Mouse (Mus musculus) spleen, adult 12 weeks (tissue): ENCODE results near the gene Cse1l.

Source experiments
- DNase-seq: peaks from one replicate; pipeline ENCODE4 v3.0.0; 2022; ENCODE audit warnings: low spot score

Cse1l gene

GRCm38 (mm10) chr2:166903719-166904282 is 2.0 kb upstream of the Cse1l start:
- no peak for DNase-seq

GRCm38 (mm10) chr2:166906523-166907182 is 813 bp downstream of the Cse1l start:
- DNase-seq: peak; percentile 29

GRCm38 (mm10) chr2:166909729-166910128 is 3.9 kb downstream of the Cse1l start:
- no peak for DNase-seq

GRCm38 (mm10) chr2:166910536-166910935 is 4.7 kb downstream of the Cse1l start:
- DNase-seq: no peak

- no peak for DNase-seq
Measured at GRCm38 (mm10) chr2:166923971-166924370, 18.1 kb downstream of the Cse1l start.

- DNase-seq: no peak
Measured at GRCm38 (mm10) chr2:166933943-166934342, 28.1 kb downstream of the Cse1l start.

- DNase-seq: no peak
Measured at GRCm38 (mm10) chr2:166934416-166934815, 28.6 kb downstream of the Cse1l start.

GRCm38 (mm10) chr2:166935582-166935981 is 29.7 kb downstream of the Cse1l start:
- no peak for DNase-seq

GRCm38 (mm10) chr2:166936166-166936565 is 30.3 kb downstream of the Cse1l start:
- no peak for DNase-seq

- DNase-seq: no peak
Measured at GRCm38 (mm10) chr2:166943146-166943545, 37.3 kb downstream of the Cse1l start.

GRCm38 (mm10) chr2:166944346-166944745 is 38.5 kb downstream of the Cse1l start:
- DNase-seq: no peak

GRCm38 (mm10) chr2:166945456-166945855 is 39.6 kb downstream of the Cse1l start:
- no peak for DNase-seq

GRCm38 (mm10) chr2:166948246-166948645 is 42.4 kb downstream of the Cse1l start:
- DNase-seq: no peak

- no peak for DNase-seq
Measured at GRCm38 (mm10) chr2:166948936-166949335, 43.1 kb downstream of the Cse1l start.

- DNase-seq: no peak
Measured at GRCm38 (mm10) chr2:166950853-166951648, 45.2 kb downstream of the Cse1l start.

- no peak for DNase-seq
Measured at GRCm38 (mm10) chr2:166952151-166952550, 46.3 kb downstream of the Cse1l start.

- DNase-seq: no peak
Measured at GRCm38 (mm10) chr2:166956805-166957204, 51.0 kb downstream of the Cse1l start.

GRCm38 (mm10) chr2:166960648-166961330 is 54.9 kb downstream of the Cse1l start:
- no peak for DNase-seq

- DNase-seq: no peak
Measured at GRCm38 (mm10) chr2:166963257-166963656, 57.4 kb downstream of the Cse1l start.

GRCm38 (mm10) chr2:166964773-166965172 is 58.9 kb downstream of the Cse1l start:
- no peak for DNase-seq

- DNase-seq: no peak
Measured at GRCm38 (mm10) chr2:166973153-166973552, 67.3 kb downstream of the Cse1l start.

- no peak for DNase-seq
Measured at GRCm38 (mm10) chr2:166974177-166974872, 68.5 kb downstream of the Cse1l start.
